Mouse (Mus musculus) cortical plate, adult 2 months (tissue): ENCODE data around the gene Il10rb. TPM values are rescaled to one million over a fixed set of nuclear protein-coding genes. Genes with fewer than 3 reads are reported as not detected.

Source experiments
- H3K27ac ChIP-seq: fragments of 200-500 bp; 2 replicates; pipeline ENCODE4 v1.5.1; 2012; ENCODE audit warnings: low read length, control low read depth, inconsistent platforms; ENCODE audit not compliant: insufficient read depth
- H3K4me1 ChIP-seq: fragments of 200-500 bp; 2 replicates; pipeline ENCODE4 v1.6.1; 2011; ENCODE audit warnings: low read length; ENCODE audit not compliant: control insufficient read depth, insufficient read depth
- H3K4me3 ChIP-seq: fragments of 200-500 bp; 2 replicates; pipeline ENCODE4 v1.5.1; 2011; ENCODE audit warnings: mild to moderate bottlenecking, low read length, control low read depth; ENCODE audit not compliant: insufficient read depth
- CTCF ChIP-seq: fragments of 200-500 bp; IDR thresholded peaks from 2 replicates; pipeline ENCODE4 v1.5.1; 2011; ENCODE audit warnings: mild to moderate bottlenecking, control low read depth, low read length; ENCODE audit not compliant: insufficient read depth; ENCODE audit errors: extremely low read depth
- POLR2A ChIP-seq: fragments of 200-500 bp; IDR thresholded peaks from 2 replicates; pipeline ENCODE4 v1.6.1; 2011; ENCODE audit warnings: mild to moderate bottlenecking, low read length, control low read depth; ENCODE audit not compliant: insufficient read depth; ENCODE audit errors: extremely low read depth
- polyA plus RNA-seq: library from polyadenylated mRNA; depleted of rRNA; stranded (reverse); fragments of >200 nt; gene quantifications from 2 replicates; pipeline ENCODE4 v1.2.3, GENCODE M21; 2012

The Il10rb gene
- polyA plus RNA-seq, 1 experiment = 12.6 TPM

DNA sequence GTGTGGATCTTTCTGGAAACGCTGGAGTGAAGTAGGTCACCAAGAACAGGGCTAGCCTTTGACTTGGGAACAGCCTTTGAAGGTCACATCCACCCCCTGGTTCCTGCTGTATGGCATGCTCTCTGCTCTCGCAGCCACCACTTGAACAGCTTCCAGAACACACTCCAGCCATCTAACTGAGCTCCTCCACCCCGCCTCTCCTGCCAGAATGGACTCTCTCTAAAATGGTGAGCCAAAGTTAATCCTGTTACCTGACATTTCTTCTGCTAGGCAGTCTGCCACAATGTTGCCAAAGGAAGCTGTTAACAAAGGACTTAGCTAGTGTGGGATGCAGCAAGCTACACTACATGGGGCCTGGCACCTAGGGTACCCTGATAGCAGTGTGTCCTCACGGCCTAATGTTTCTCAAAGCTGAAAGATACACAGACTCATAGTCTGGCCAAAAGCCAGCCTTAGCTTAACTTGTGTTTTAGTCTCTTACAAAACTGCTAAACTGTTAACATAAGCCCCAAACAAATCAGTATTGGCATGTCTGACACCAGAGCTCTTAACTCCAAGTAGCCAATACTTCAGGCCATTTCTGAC is 11.0 kb upstream of the Il10rb start:
- Histone ChIP-seq H3K4me3 (no peak overlapping the region), H3K27ac (no peak overlapping the region), H3K4me1 (no peaks in the 10 kb centered on the region)
- TF ChIP-seq CTCF = no peak
- TF ChIP-seq POLR2A = no peak

DNA sequence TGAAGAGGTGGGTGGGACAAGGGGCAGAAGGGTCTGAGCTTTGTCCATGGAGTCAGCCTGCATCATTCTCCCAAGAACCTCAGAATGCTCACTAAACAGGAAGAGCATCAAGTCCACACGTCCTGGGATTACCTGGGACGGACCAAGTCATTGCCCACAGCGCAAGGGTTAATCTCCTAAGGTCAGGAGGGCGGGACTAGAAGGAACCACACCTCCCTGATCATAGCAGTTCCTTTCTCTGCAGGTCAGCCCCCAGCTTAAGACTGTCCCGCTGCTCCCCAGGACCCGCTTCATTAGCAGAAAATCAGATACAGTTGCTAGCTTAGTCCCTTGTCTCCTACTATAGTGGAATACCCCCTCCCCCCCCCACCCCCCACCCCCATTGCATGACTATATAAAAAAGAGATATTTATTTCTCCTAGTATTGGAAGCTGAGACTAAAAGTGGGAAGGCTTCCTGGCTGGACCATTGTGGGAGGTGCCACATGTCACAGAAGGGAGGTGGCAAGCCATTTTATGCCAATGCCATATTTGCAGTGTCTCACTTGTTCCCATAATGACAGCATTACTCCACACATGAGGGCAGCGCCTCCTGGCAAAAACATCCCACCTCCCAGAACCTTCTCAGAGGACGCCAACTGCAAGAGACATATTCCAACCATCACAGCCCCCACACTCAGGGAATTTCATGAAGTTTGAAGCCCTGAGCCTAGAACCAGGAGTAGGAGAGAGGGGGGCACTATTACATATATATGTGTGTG is 10.2 kb upstream of the Il10rb start:
- no peaks in the 10 kb centered on the region for H3K4me1 ChIP-seq
- no peak overlapping the region for H3K4me3 ChIP-seq
- TF ChIP-seq CTCF = no peak
- no peak overlapping the region for H3K27ac ChIP-seq

DNA sequence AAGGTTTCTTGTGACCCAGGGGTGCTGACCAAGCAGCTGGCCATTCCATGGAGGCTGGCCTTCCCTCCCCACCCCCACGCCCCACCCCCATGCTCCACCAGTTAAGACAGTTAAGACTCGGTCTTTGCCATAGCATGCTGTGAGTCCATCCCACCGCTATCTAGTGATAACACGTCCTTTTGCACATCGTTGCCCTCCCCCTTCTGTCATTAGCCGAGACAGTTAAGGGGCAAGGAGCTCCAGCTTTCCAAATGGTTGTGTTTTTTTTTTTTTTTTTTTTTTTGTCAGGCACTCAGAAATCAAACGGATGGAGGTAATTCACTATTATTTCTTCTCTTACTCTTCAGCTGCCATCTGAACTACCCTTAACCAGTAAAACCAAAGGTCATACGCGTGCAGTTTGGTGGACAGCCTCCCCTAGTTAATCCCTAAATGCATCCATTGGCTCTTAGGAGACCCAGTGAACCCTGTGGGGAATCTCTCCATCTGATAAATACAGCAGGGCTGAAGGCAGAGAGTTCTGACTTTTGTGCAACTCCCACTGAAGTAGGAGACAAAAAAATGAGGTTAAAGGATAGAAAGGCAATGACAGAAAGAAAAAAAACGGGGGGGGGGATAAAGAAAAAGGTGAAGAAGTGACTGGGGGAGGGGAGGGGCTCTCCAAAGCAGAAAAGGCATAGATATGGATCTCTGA is 9.0 kb upstream of the Il10rb start:
- Histone ChIP-seq H3K4me1 (no peaks in the 10 kb centered on the region), H3K4me3 (no peak overlapping the region), H3K27ac (no peak overlapping the region)
- no peak for TF ChIP-seq POLR2A
- no peak for TF ChIP-seq CTCF

- Histone ChIP-seq H3K4me3 (no peak overlapping the region), H3K4me1 (no peaks in the 10 kb centered on the region), H3K27ac (no peak overlapping the region)
- no peak for TF ChIP-seq CTCF
Observed at GRCm38 (mm10) chr16:91398030-91398429, 7.9 kb upstream of the Il10rb start.

- no peak for TF ChIP-seq POLR2A
- no peaks in the 10 kb centered on the region for H3K4me1 ChIP-seq
- H3K27ac ChIP-seq = no peak overlapping the region
- no peak overlapping the region for H3K4me3 ChIP-seq
Observed at GRCm38 (mm10) chr16:91398944-91399343, 7.0 kb upstream of the Il10rb start.

- no peak overlapping the region for H3K4me3 ChIP-seq
- TF ChIP-seq POLR2A (no peak), CTCF (no peak)
- H3K4me1 ChIP-seq = no peaks in the 10 kb centered on the region
- H3K27ac ChIP-seq = no peak overlapping the region
Observed at GRCm38 (mm10) chr16:91401569-91402165, 4.3 kb upstream of the Il10rb start.

GRCm38 (mm10) chr16:91403784-91404183 is 2.2 kb upstream of the Il10rb start:
- Histone ChIP-seq H3K4me1 (no peaks in the 10 kb centered on the region), H3K27ac (no peak overlapping the region), H3K4me3 (no peak overlapping the region)
- TF ChIP-seq CTCF (no peak), POLR2A (no peak)

GRCm38 (mm10) chr16:91404187-91404586 is 1.8 kb upstream of the Il10rb start:
- TF ChIP-seq CTCF = no peak
- no peak for TF ChIP-seq POLR2A
- no peak overlapping the region for H3K4me3 ChIP-seq
- no peaks in the 10 kb centered on the region for H3K4me1 ChIP-seq
- no peak overlapping the region for H3K27ac ChIP-seq

- TF ChIP-seq CTCF (no peak), POLR2A (no peak)
Observed at GRCm38 (mm10) chr16:91404828-91405577, 961 bp upstream of the Il10rb start.

More at GRCm38 (mm10) chr16:91404828-91405577, 961 bp upstream of the Il10rb start:
- Histone ChIP-seq H3K4me3 (no peak overlapping the region), H3K27ac (no peak overlapping the region), H3K4me1 (no peaks in the 10 kb centered on the region)
